Mouse (Mus musculus): ENCODE results near the gene Gm4303. TPM values are rescaled to one million over a fixed set of nuclear protein-coding genes. Genes with fewer than 3 reads are reported as not detected.
"Not testable (repeated sequence)": the region's sequence is repeated elsewhere in the genome, so short reads cannot be mapped to it uniquely, and the experiment has no call there.

Gene Gm4303
- polyA plus RNA-seq (2012; rRNA removed): not detected in 2 replicates

DNA sequence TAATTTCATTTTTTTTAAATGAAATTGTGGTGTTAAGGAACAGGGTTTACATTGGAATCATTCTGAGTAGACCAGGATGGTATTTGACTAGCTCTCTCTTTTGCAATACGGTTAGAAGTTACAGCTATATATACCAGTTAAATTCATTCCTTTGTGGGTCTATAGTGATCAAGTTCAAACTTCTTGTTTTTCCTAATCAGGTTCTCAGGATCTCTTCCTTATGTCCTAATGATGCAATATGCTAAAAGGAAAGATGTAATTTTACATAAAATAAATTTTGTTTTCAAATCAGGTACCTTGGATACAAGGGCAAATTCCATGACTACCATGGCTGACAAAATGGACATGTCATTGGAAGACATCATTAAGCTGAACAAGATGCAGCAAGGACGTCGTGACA, at the start of gene Gm4303:
TSS of gene Gm4303 (plus strand) at position 301 of the 400 bp plus-strand sequence.
- not testable (repeated sequence) for DNase-seq (ENCODE audit: extremely low spot score in 1 of 2, low spot score in 1 of 2)

DNA sequence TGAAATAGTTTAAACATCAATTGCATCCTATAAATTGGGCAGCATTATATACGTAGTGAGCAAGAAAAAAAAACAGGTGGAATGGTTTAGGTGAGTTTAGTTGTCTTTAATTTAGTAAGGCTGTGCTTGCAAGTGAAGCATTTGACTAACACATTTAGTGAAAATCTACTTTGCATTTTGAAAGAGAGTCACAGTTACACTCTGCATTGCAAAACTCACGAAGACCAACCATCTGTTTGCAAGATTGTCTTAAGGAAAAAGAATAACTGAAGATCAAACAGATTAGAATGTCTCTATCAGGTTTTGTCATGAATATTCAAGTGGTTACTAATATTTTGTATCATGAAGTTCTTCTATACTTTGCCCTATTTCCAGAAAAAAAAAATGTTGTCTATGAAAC, 49.7 kb upstream of the Gm4303 start:
- peak in 1 of 2 experiments; percentile 45 for DNase-seq (ENCODE audit: extremely low spot score in 1 of 2, low spot score in 1 of 2)

DNA sequence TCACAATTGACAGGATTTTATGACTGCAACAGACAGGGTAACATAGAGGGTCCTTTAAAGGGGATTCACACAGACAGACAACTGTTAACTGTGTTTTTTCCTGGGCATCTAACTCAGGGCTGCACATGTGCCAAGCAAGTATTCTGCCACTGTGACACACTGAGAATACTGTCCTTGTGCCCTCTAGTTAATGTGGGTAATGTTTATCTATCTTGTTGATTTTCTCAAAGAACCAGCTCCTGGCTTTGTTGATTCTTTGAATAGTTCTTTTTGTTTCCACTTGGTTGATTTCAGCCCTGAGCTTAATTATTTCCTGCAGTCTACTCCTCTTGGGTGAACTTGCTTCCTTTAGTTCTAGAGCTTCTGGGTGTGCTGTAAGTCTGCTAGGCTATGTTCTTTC, 45.7 kb upstream of the Gm4303 start:
- DNase-seq (ENCODE audit: extremely low spot score in 1 of 2, low spot score in 1 of 2): not testable (repeated sequence)

DNA sequence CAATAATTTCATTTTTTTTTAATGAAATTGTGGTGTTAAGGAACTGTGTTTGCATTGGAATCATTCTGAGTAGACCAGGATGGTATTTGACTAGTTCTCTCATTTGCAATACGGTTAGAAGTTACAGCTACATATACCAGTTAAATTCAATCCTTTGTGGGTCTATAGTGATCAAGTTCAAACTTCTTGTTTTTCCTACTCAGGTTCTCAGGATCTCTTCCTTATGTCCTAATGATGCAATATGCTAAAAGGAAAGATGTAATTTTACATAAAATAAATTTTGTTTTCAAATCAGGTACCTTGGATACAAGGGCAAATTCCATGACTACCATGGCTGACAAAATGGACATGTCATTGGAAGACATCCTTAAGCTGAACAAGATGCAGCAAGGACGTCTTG, 10.4 kb upstream of the Gm4303 start, which contains the start of gene Gm4301:
TSS of gene Gm4301 (plus strand) at position 301 of the 400 bp plus-strand sequence.
- not testable (repeated sequence) for DNase-seq (ENCODE audit: extremely low spot score in 1 of 2, low spot score in 1 of 2)

DNA sequence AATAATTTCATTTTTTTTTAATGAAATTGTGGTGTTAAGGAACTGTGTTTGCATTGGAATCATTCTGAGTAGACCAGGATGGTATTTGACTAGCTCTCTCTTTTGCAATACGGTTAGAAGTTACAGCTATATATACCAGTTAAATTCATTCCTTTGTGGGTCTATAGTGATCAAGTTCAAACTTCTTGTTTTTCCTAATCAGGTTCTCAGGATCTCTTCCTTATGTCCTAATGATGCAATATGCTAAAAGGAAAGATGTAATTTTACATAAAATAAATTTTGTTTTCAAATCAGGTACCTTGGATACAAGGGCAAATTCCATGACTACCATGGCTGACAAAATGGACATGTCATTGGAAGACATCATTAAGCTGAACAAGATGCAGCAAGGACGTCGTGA, 5.2 kb upstream of the Gm4303 start, which contains the start of gene Gm4302:
TSS of gene Gm4302 (plus strand) at position 301 of the 400 bp plus-strand sequence.
- not testable (repeated sequence) for DNase-seq (ENCODE audit: extremely low spot score in 1 of 2, low spot score in 1 of 2)

DNA sequence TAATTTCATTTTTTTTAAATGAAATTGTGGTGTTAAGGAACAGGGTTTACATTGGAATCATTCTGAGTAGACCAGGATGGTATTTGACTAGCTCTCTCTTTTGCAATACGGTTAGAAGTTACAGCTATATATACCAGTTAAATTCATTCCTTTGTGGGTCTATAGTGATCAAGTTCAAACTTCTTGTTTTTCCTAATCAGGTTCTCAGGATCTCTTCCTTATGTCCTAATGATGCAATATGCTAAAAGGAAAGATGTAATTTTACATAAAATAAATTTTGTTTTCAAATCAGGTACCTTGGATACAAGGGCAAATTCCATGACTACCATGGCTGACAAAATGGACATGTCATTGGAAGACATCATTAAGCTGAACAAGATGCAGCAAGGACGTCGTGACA, 5.0 kb downstream of the Gm4303 start, which contains the start of gene Gm4305:
TSS of gene Gm4305 (plus strand) at position 301 of the 400 bp plus-strand sequence.
- not testable (repeated sequence) for DNase-seq (ENCODE audit: extremely low spot score in 1 of 2, low spot score in 1 of 2)

DNA sequence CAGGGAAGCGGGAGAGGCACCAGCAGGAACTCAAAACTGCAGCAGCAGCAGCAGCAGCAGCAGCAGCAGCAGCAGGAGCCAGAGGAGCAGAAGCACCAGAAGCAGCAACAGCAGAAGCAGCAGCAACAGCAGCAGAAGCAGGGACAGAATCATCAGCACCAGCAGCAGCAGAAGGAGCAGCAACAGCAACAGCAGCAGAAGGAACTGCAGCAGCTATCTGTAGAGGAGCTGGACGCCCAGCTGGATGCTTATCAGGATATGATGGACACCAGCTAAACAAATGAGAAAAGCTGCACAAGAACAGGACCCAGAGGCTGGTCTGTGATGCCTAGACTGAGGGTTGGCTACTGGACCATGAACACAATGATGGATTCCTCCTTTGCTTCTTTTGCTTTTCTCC, 11.1 kb downstream of the Gm4303 start:
- peak in 1 of 2 experiments; percentile 0 for DNase-seq (ENCODE audit: extremely low spot score in 1 of 2, low spot score in 1 of 2)

DNA sequence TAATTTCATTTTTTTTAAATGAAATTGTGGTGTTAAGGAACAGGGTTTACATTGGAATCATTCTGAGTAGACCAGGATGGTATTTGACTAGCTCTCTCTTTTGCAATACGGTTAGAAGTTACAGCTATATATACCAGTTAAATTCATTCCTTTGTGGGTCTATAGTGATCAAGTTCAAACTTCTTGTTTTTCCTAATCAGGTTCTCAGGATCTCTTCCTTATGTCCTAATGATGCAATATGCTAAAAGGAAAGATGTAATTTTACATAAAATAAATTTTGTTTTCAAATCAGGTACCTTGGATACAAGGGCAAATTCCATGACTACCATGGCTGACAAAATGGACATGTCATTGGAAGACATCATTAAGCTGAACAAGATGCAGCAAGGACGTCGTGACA, 15.3 kb downstream of the Gm4303 start, which contains the start of gene Gm4307:
TSS of gene Gm4307 (plus strand) at position 301 of the 400 bp plus-strand sequence.
- DNase-seq (ENCODE audit: extremely low spot score in 1 of 2, low spot score in 1 of 2): not testable (repeated sequence)

DNA sequence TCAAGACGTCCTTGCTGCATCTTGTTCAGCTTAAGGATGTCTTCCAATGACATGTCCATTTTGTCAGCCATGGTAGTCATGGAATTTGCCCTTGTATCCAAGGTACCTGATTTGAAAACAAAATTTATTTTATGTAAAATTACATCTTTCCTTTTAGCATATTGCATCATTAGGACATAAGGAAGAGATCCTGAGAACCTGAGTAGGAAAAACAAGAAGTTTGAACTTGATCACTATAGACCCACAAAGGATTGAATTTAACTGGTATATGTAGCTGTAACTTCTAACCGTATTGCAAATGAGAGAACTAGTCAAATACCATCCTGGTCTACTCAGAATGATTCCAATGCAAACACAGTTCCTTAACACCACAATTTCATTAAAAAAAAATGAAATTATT, 36.7 kb downstream of the Gm4303 start, which contains the start of gene Gm4312:
TSS of gene Gm4312 (minus strand) at position 101 of the 400 bp plus-strand sequence.
- not testable (repeated sequence) for DNase-seq (ENCODE audit: extremely low spot score in 1 of 2, low spot score in 1 of 2)

Other genes starting within 250 kb of the Gm4303 start
- gene Gm4301, start 10.3 kb upstream of the Gm4303 start, polyA plus RNA-seq (2012; rRNA removed): not detected in 2 replicates
- gene Gm4302, start 5.1 kb upstream of the Gm4303 start, polyA plus RNA-seq (2012; rRNA removed): not detected in 2 replicates
- gene Gm4305, start 5.1 kb downstream of the Gm4303 start, polyA plus RNA-seq (2012; rRNA removed): not detected in 2 replicates
- not detected in 2 replicates for gene Gm4307, start 15.4 kb downstream of the Gm4303 start, polyA plus RNA-seq (2012; rRNA removed)
- gene Gm4312, start 36.6 kb downstream of the Gm4303 start, polyA plus RNA-seq (2012; rRNA removed): not detected in 2 replicates
- 6.4 and 7.1 TPM in 2 replicates for gene Tmtc3, start 141.4 kb downstream of the Gm4303 start, polyA plus RNA-seq (2012; rRNA removed)
- 7.5 and 9.6 TPM in 2 replicates for gene Cep290, start 141.6 kb downstream of the Gm4303 start, polyA plus RNA-seq (2012; rRNA removed)
- 22.6 and 22.8 TPM in 2 replicates for gene 4930430F08Rik, start 244.5 kb downstream of the Gm4303 start, polyA plus RNA-seq (2012; rRNA removed)
- gene 1700017N19Rik, start 244.5 kb downstream of the Gm4303 start, polyA plus RNA-seq (2012; rRNA removed): not detected in 2 replicates